29 mouse cellular contexts compared by ENCODE assay signal in the genomic region with DNA sequence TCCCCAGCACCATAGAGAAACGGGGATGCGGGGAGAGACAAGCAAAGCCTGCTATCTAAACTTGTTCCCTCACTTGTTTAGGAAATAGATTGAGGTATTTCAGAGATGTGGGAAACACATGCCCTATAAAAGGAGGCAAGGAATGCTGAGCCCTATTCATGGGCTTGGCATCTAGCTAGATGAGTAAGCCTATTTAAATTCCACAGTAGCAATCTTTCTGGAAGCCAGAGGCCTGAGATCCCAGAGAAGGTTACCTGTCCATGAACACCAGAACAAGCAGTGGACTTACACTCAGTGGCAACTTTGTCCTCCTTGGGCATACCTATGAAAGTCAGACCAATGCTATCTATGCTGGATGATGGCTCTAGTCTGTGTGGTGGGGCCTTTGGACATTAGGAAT. TPM values are rescaled to one million over a fixed set of nuclear protein-coding genes. Genes with fewer than 3 reads are reported as not detected.
DNase-seq lines count a peak whose midpoint lies in the region; ATAC-seq and TF ChIP-seq lines count a peak whose summit lies in the region.
"Had no signal": no experiment of that assay in that cellular context is flagged by ENCODE, and none has a peak within 500 bp of the region (broad histone marks: within the 10 kb centered on the region; RNA-seq: fewer than 3 reads in every experiment).

No protein-coding gene starts in this region.

- no peaks in the 10 kb centered on the region for H3K36me3 ChIP-seq in liver, embryonic 11.5 days (ENCODE audit: control insufficient read depth, insufficient read depth, low read length)
- no peaks in the 10 kb centered on the region; the same call in 1 of the 2 replicates for H3K36me3 ChIP-seq in liver, embryonic 12.5 days
- H3K36me3 ChIP-seq: heart, embryonic 12.5 days had no signal

- no peaks in the 10 kb centered on the region for H3K27me3 ChIP-seq in liver, embryonic 11.5 days (replicated peaks; ENCODE audit: control insufficient read depth, insufficient read depth, low read length)
- no peaks in the 10 kb centered on the region for H3K27me3 ChIP-seq in liver, embryonic 12.5 days (replicated peaks)
- H3K27me3 ChIP-seq: embryonic facial prominence, embryonic 13.5 days; heart, embryonic 12.5 days; heart, embryonic 15.5 days; Patski had no signal

- no peak for TF ChIP-seq CTCF in embryonic fibroblast, embryonic 13.5 days (IDR thresholded peaks at IDR 0.05; ENCODE audit: borderline replicate concordance, insufficient read depth, low read length)

- no peak overlapping the region for H3K9ac ChIP-seq in liver, embryonic 11.5 days (ENCODE audit: low read depth, low read length)
- no peak overlapping the region for H3K9ac ChIP-seq in liver, embryonic 12.5 days
- H3K9ac ChIP-seq: embryonic facial prominence, embryonic 13.5 days; forebrain, postnatal 0 days; heart, embryonic 12.5 days; heart, embryonic 15.5 days; hindbrain, embryonic 14.5 days had no signal

- intact Hi-C loops in heart, postnatal 36 days (cut with DNase I) = loop anchor here (10.0 kb wide), 2 partner anchors 382 to 728 kb away; a partner anchor contains a TSS

- no peak overlapping the region for H3K4me2 ChIP-seq in liver, embryonic 11.5 days
- no peak overlapping the region for H3K4me2 ChIP-seq in liver, embryonic 12.5 days
- H3K4me2 ChIP-seq: embryonic facial prominence, embryonic 13.5 days; heart, embryonic 12.5 days; heart, embryonic 15.5 days; hindbrain, embryonic 14.5 days had no signal

- H3K9me3 ChIP-seq in liver, embryonic 11.5 days (ENCODE audit: control insufficient read depth, low read length) = no peaks in the 10 kb centered on the region
- H3K9me3 ChIP-seq in liver, embryonic 12.5 days (replicated peaks) = no peaks in the 10 kb centered on the region
- H3K9me3 ChIP-seq: embryonic facial prominence, embryonic 10.5 days; embryonic facial prominence, embryonic 13.5 days; heart, embryonic 12.5 days; heart, embryonic 15.5 days had no signal

- ATAC-seq in liver, embryonic 11.5 days (replicated peaks; ENCODE audit: low FRiP score) = no peak
- ATAC-seq in liver, embryonic 12.5 days = no peak
- ATAC-seq: CD4-positive, CD25-positive, alpha-beta regulatory T cell, adult 4 months; forebrain, embryonic 14.5 days; forebrain, postnatal 0 days; hindbrain, postnatal 0 days; inflammation-experienced regulatory T-cells, adult 6 months; Patski had no signal

- H3K27ac ChIP-seq in liver, embryonic 11.5 days (ENCODE audit: low read depth, low read length) = no peak overlapping the region
- H3K27ac ChIP-seq in liver, embryonic 12.5 days = no peak overlapping the region
- H3K27ac ChIP-seq in embryonic fibroblast, embryonic 13.5 days (ENCODE audit: insufficient read depth, low read length) = peak overlapping the region; percentile 62; the same call in 1 of the 2 replicates
- H3K27ac ChIP-seq: embryonic facial prominence, embryonic 10.5 days; embryonic facial prominence, embryonic 13.5 days; gastrocnemius, adult 2 months; heart, embryonic 15.5 days; hindbrain, embryonic 14.5 days; hindbrain, postnatal 0 days had no signal

- H3K4me3 ChIP-seq in liver, embryonic 11.5 days (ENCODE audit: low read depth, low read length) = no peak overlapping the region
- no peak overlapping the region for H3K4me3 ChIP-seq in liver, embryonic 12.5 days
- no peak overlapping the region for H3K4me3 ChIP-seq in embryonic fibroblast, embryonic 13.5 days (ENCODE audit: insufficient read depth, low read length)
- H3K4me3 ChIP-seq: embryonic facial prominence, embryonic 10.5 days; embryonic facial prominence, embryonic 13.5 days; gastrocnemius, adult 2 months; heart, embryonic 12.5 days; heart, embryonic 15.5 days had no signal

- 88% methylated on average over 2 of the region's 2 CpGs for WGBS in liver, embryonic 11.5 days
- WGBS in liver, embryonic 12.5 days (ENCODE audit: insufficient replicate concordance) = 78% methylated on average over 2 of the region's 2 CpGs

- no peak for TF ChIP-seq POLR2A in embryonic fibroblast, embryonic 13.5 days (IDR thresholded peaks at IDR 0.05; ENCODE audit: low read depth, low read length)

- 0 out of 2 replicates have a peak, but pooled peaks cover 3% of the 10 kb centered on the region for H3K4me1 ChIP-seq in liver, embryonic 11.5 days (replicated peaks; ENCODE audit: control insufficient read depth, insufficient read depth, low read length)
- peaks cover 28% of the 10 kb centered on the region for H3K4me1 ChIP-seq in liver, embryonic 12.5 days
- peaks cover 6% of the 10 kb centered on the region for H3K4me1 ChIP-seq in embryonic fibroblast, embryonic 13.5 days (ENCODE audit: control insufficient read depth, insufficient read depth, low read length)

- peak; percentile 77 for DNase-seq in heart, adult 11 months
- DNase-seq in heart, postnatal 36 days = no peak
- DNase-seq in liver, embryonic 11.5 days (ENCODE audit: low spot score) = peak; percentile 14
- DNase-seq in urinary bladder, adult 18-20 months (ENCODE audit: low spot score in 2 of 2) = no peak
- no peak for DNase-seq in adrenal gland, adult (ENCODE audit: inconsistent age in 2 of 2, low spot score in 1 of 2)
- DNase-seq: adrenal gland, adult 2 months; adrenal gland, postnatal 14 days; cerebellum, adult 11 months; cerebellum, adult 2 months; cerebellum, adult 9-11 months; cerebellum, postnatal 25 days; forebrain, postnatal 0 days; gastrocnemius, adult 2 months; gastrocnemius, postnatal 14 days; heart, adult 18-20 months; heart, postnatal 10 days; heart, postnatal 4 days had no signal

RNA-seq across cellular contexts. Expression of a gene that starts 3.1 kb away (rescaled TPM):
- total RNA-seq in heart, postnatal 36 days (2021) = under 1 TPM; 0.73 to 0.78 TPM
- 1.7 and 1.9 TPM in 2 replicates for polyA plus RNA-seq in liver, embryonic 11.5 days (2014; fragmentation: Nextera tagmentation; extraction: Ambion mirVana)
- polyA plus RNA-seq in liver, embryonic 12.5 days (2016; fragmentation: Nextera tagmentation; extraction: Ambion mirVana) = 1.2 and 1.4 TPM in 2 replicates
- polyA plus RNA-seq in embryonic fibroblast, embryonic 13.5 days (2011; ENCODE audit: insufficient read length, low read depth, missing spikeins) = 3.3 and 4.0 TPM in 2 replicates

RNA-seq across cellular contexts. Expression of a gene that starts 3.3 kb away (rescaled TPM):
- total RNA-seq in heart, postnatal 36 days (2021) = 10 to 100 TPM; 14.1 to 14.3 TPM
- 42.6 and 43.4 TPM in 2 replicates for polyA plus RNA-seq in liver, embryonic 11.5 days (2014; fragmentation: Nextera tagmentation; extraction: Ambion mirVana)
- polyA plus RNA-seq in liver, embryonic 12.5 days (2016; fragmentation: Nextera tagmentation; extraction: Ambion mirVana) = 26.4 and 27.9 TPM in 2 replicates
- polyA plus RNA-seq in embryonic fibroblast, embryonic 13.5 days (2011; ENCODE audit: insufficient read length, low read depth, missing spikeins) = 41.0 and 45.7 TPM in 2 replicates

RNA-seq across cellular contexts. Expression of a gene that starts 26.2 kb away (rescaled TPM):
- 1 to 10 TPM; 7.5 to 9.7 TPM for total RNA-seq in heart, postnatal 36 days (2021)
- 103 and 127 TPM in 2 replicates for polyA plus RNA-seq in liver, embryonic 11.5 days (2014; fragmentation: Nextera tagmentation; extraction: Ambion mirVana)
- polyA plus RNA-seq in liver, embryonic 12.5 days (2016; fragmentation: Nextera tagmentation; extraction: Ambion mirVana) = 66.8 and 77.4 TPM in 2 replicates
- 62.3 and 62.6 TPM in 2 replicates for polyA plus RNA-seq in embryonic fibroblast, embryonic 13.5 days (2011; ENCODE audit: insufficient read length, low read depth, missing spikeins)

Comparison
In these comparisons a context has a peak if more than half of its experiments do, and no peak if none do; other contexts are left out.
1. DNase-seq: peak in heart, adult 11 months (single experiment) and liver, embryonic 11.5 days (single experiment); none in heart, postnatal 36 days (0 of 2), urinary bladder, adult 18-20 months (0 of 2) and adrenal gland, adult (0 of 2).